Comparison of ENCODE assay signal across 9 mouse cellular contexts in genomic region chr5:141043654-141044447, GRCm38 (mm10). TPM values are rescaled to one million over a fixed set of nuclear protein-coding genes. Genes with fewer than 3 reads are reported as not detected.
A peak's percentile ranks its signal among the peaks of the same experiment; 100 is the strongest.
DNase-seq lines count a peak whose midpoint lies in the region; ATAC-seq and TF ChIP-seq lines count a peak whose summit lies in the region.
"Had no signal": no experiment of that assay in that cellular context is flagged by ENCODE, and none has a peak within 500 bp of the region (broad histone marks: within the 10 kb centered on the region; RNA-seq: fewer than 3 reads in every experiment).

No protein-coding gene starts in this region.

- no peaks in the 10 kb centered on the region for H3K4me1 ChIP-seq in embryonic facial prominence, embryonic 12.5 days
- peaks cover 4% of the 10 kb centered on the region; the same call in 1 of the 2 replicates for H3K4me1 ChIP-seq in embryonic facial prominence, embryonic 10.5 days
- H3K4me1 ChIP-seq in heart, postnatal 0 days (ENCODE audit: control insufficient read depth, insufficient read depth): no peaks in the 10 kb centered on the region
- peaks cover 16% of the 10 kb centered on the region for H3K4me1 ChIP-seq in thymus, adult 2 months (replicated peaks; ENCODE audit: control insufficient read depth, insufficient read depth, low read length)
- peaks cover 18% of the 10 kb centered on the region; the same call in 1 of the 2 replicates for H3K4me1 ChIP-seq in hindbrain, embryonic 10.5 days (replicated peaks)

- no peak for TF ChIP-seq CTCF in heart, postnatal 0 days (IDR thresholded peaks at IDR 0.05; ENCODE audit: low read depth)
- TF ChIP-seq CTCF in thymus, adult 2 months (IDR thresholded peaks at IDR 0.05; ENCODE audit: borderline replicate concordance, control insufficient read depth, extremely low read depth, insufficient read depth, low read length, poor library complexity): no peak

- 0 out of 2 replicates have a peak overlapping the region, but pooled peaks have one; percentile 4 for H3K4me2 ChIP-seq in embryonic facial prominence, embryonic 12.5 days (replicated peaks)
- H3K4me2 ChIP-seq in heart, postnatal 0 days (ENCODE audit: low read depth, low read length): peak overlapping the region; percentile 20; the same call in 1 of the 2 replicates

- TF ChIP-seq EP300 in heart, postnatal 0 days (IDR thresholded peaks at IDR 0.05; ENCODE audit: low read depth): no peak

- ATAC-seq in embryonic facial prominence, embryonic 12.5 days (ENCODE audit: insufficient number of reproducible peaks, insufficient read depth, low FRiP score, low TSS enrichment): no peak
- ATAC-seq in heart, postnatal 0 days (ENCODE audit: insufficient read depth, low read depth): no peak

- WGBS in embryonic facial prominence, embryonic 12.5 days: 54% methylated on average over 19 of the region's 19 CpGs
- 61% methylated on average over 19 of the region's 19 CpGs for WGBS in embryonic facial prominence, embryonic 10.5 days
- WGBS in heart, postnatal 0 days: 48% methylated on average over 19 of the region's 19 CpGs
- under 1% methylated on average over 19 of the region's 19 CpGs for WGBS in thymus, adult 2 months
- WGBS in hindbrain, embryonic 10.5 days: 62% methylated on average over 19 of the region's 19 CpGs

- no peak overlapping the region for H3K27ac ChIP-seq in embryonic facial prominence, embryonic 12.5 days
- H3K27ac ChIP-seq in embryonic facial prominence, embryonic 10.5 days (replicated peaks): no peak overlapping the region
- H3K27ac ChIP-seq in heart, postnatal 0 days (ENCODE audit: low read depth): no peak overlapping the region
- peak overlapping the region; percentile 76 for H3K27ac ChIP-seq in thymus, adult 2 months (ENCODE audit: control insufficient read depth, insufficient read depth, low read length)
- H3K27ac ChIP-seq in hindbrain, embryonic 10.5 days: no peak overlapping the region

- no peak overlapping the region for H3K9ac ChIP-seq in embryonic facial prominence, embryonic 12.5 days
- no peak overlapping the region for H3K9ac ChIP-seq in heart, postnatal 0 days (replicated peaks; ENCODE audit: low read depth, low read length)

- no peaks in the 10 kb centered on the region for H3K9me3 ChIP-seq in embryonic facial prominence, embryonic 12.5 days
- no peaks in the 10 kb centered on the region for H3K9me3 ChIP-seq in embryonic facial prominence, embryonic 10.5 days
- no peaks in the 10 kb centered on the region for H3K9me3 ChIP-seq in heart, postnatal 0 days (replicated peaks; ENCODE audit: control insufficient read depth, low read length)
- H3K9me3 ChIP-seq in hindbrain, embryonic 10.5 days: no peaks in the 10 kb centered on the region

- peak; percentile 60; the same call in 1 of the 2 replicates for TF ChIP-seq POLR2A in thymus, adult 2 months (IDR thresholded peaks at IDR 0.05; ENCODE audit: control insufficient read depth, extremely low read depth, insufficient read depth, low read length, poor library complexity)

- no peak for DNase-seq in embryonic facial prominence, embryonic 10.5 days (ENCODE audit: low spot score)
- peak; percentile 42 to 48 for DNase-seq in B cell, adult 2 months
- no peak for DNase-seq in heart, postnatal 0 days (ENCODE audit: low spot score)
- DNase-seq in lung, postnatal 36 days: peak; percentile 34
- peak; percentile 76 for DNase-seq in thymus, adult 2 months
- DNase-seq in kidney, adult 8-10 months: no peak
- DNase-seq in hindbrain, embryonic 10.5 days (ENCODE audit: low spot score): no peak

- H3K4me3 ChIP-seq in embryonic facial prominence, embryonic 12.5 days: no peak overlapping the region
- no peak overlapping the region for H3K4me3 ChIP-seq in embryonic facial prominence, embryonic 10.5 days
- H3K4me3 ChIP-seq in heart, postnatal 0 days (ENCODE audit: low read depth, low read length): no peak overlapping the region
- H3K4me3 ChIP-seq in thymus, adult 2 months (ENCODE audit: control insufficient read depth, insufficient read depth, low read length): peak overlapping the region; percentile 32
- H3K4me3 ChIP-seq in hindbrain, embryonic 10.5 days: no peak overlapping the region

- H3K27me3 ChIP-seq in embryonic facial prominence, embryonic 12.5 days: no peaks in the 10 kb centered on the region
- no peaks in the 10 kb centered on the region for H3K27me3 ChIP-seq in embryonic facial prominence, embryonic 10.5 days (replicated peaks; ENCODE audit: low read depth, poor library complexity, severe bottlenecking)
- H3K27me3 ChIP-seq in heart, postnatal 0 days (ENCODE audit: control insufficient read depth, insufficient read depth, low read length): no peaks in the 10 kb centered on the region
- H3K27me3 ChIP-seq in thymus, adult 2 months (ENCODE audit: control insufficient read depth, insufficient read depth, low read length): no peaks in the 10 kb centered on the region
- no peaks in the 10 kb centered on the region for H3K27me3 ChIP-seq in hindbrain, embryonic 10.5 days (ENCODE audit: insufficient read depth, poor library complexity, severe bottlenecking)

- no peaks in the 10 kb centered on the region for H3K36me3 ChIP-seq in embryonic facial prominence, embryonic 12.5 days
- H3K36me3 ChIP-seq in embryonic facial prominence, embryonic 10.5 days (replicated peaks): no peaks in the 10 kb centered on the region
- H3K36me3 ChIP-seq in heart, postnatal 0 days (replicated peaks; ENCODE audit: control insufficient read depth, insufficient read depth, low read length): no peaks in the 10 kb centered on the region
- no peaks in the 10 kb centered on the region for H3K36me3 ChIP-seq in thymus, adult 2 months (ENCODE audit: control insufficient read depth, insufficient read depth, low read length)
- H3K36me3 ChIP-seq in hindbrain, embryonic 10.5 days: no peaks in the 10 kb centered on the region

RNA-seq across cellular contexts. Expression of gene Card11, which starts 43.5 kb away (rescaled TPM):
- 0.05 and 0.41 TPM in 2 replicates for polyA plus RNA-seq in embryonic facial prominence, embryonic 12.5 days (2016; fragmentation: Nextera tagmentation; extraction: Ambion mirVana)
- 0.04 and 0.09 TPM in 2 replicates for polyA plus RNA-seq in embryonic facial prominence, embryonic 10.5 days (2016; fragmentation: Nextera tagmentation; extraction: Ambion mirVana)
- 0.08 TPM in 1 of 2 replicates, not detected in the other for total RNA-seq in heart, postnatal 0 days (2014; rRNA removed; ENCODE audit: low replicate concordance)
- polyA plus RNA-seq in heart, postnatal 0 days (2015; fragmentation: Nextera tagmentation; extraction: Ambion mirVana): 0.30 and 0.45 TPM in 2 replicates
- 51.2 and 56.1 TPM in 2 replicates for polyA plus RNA-seq in thymus, adult 2 months (2012; rRNA removed)
- 0.05 and 0.17 TPM in 2 replicates for polyA plus RNA-seq in hindbrain, embryonic 10.5 days (2016; fragmentation: Nextera tagmentation; extraction: Ambion mirVana)
- polyA plus RNA-seq: C2C12 had no signal

Comparison
In these comparisons a context has a peak if more than half of its experiments do, and no peak if none do; other contexts are left out.
1. DNase-seq: peak in B cell, adult 2 months (2 of 2), lung, postnatal 36 days (single experiment) and thymus, adult 2 months (single experiment); none in embryonic facial prominence, embryonic 10.5 days (single experiment), heart, postnatal 0 days (single experiment), kidney, adult 8-10 months (0 of 2) and hindbrain, embryonic 10.5 days (single experiment).
2. RNA of gene Card11, which starts 43.5 kb away (polyA plus RNA-seq): 51.2 to 56.1 TPM in thymus, adult 2 months; 0.30 to 0.45 TPM in heart, postnatal 0 days, 0.05 to 0.41 TPM in embryonic facial prominence, embryonic 12.5 days, 0.04 to 0.09 TPM in embryonic facial prominence, embryonic 10.5 days and 0.05 to 0.17 TPM in hindbrain, embryonic 10.5 days; every median in the first group is over 10 times any median in the second.